Mouse (Mus musculus) left cerebral cortex, postnatal 4 days (tissue): ENCODE results near the gene Ift81. TPM values are rescaled to one million over a fixed set of nuclear protein-coding genes. Genes with fewer than 3 reads are reported as not detected.
A peak's percentile ranks its signal among the peaks of the same experiment; 100 is the strongest.
"Not testable (repeated sequence)": the region's sequence is repeated elsewhere in the genome, so short reads cannot be mapped to it uniquely, and the experiment has no call there.

Source experiments
- DNase-seq: peaks from one replicate; pipeline ENCODE4 v3.0.0-alpha.2; 2022
- intact Hi-C: fragments of 180-260 bp; cut with DNase I; formaldehyde crosslinking; loops from one replicate; pipeline ENCODE4 v1.15.1; 2025
- total RNA-seq, 2 experiments: library from RNA; stranded (reverse); gene quantifications; 2 replicates each; pipeline ENCODE4 v1.2.3; 2021

The Ift81 gene
- 10 to 100 TPM; 38.3 to 49.6 TPM for total RNA-seq

DNA sequence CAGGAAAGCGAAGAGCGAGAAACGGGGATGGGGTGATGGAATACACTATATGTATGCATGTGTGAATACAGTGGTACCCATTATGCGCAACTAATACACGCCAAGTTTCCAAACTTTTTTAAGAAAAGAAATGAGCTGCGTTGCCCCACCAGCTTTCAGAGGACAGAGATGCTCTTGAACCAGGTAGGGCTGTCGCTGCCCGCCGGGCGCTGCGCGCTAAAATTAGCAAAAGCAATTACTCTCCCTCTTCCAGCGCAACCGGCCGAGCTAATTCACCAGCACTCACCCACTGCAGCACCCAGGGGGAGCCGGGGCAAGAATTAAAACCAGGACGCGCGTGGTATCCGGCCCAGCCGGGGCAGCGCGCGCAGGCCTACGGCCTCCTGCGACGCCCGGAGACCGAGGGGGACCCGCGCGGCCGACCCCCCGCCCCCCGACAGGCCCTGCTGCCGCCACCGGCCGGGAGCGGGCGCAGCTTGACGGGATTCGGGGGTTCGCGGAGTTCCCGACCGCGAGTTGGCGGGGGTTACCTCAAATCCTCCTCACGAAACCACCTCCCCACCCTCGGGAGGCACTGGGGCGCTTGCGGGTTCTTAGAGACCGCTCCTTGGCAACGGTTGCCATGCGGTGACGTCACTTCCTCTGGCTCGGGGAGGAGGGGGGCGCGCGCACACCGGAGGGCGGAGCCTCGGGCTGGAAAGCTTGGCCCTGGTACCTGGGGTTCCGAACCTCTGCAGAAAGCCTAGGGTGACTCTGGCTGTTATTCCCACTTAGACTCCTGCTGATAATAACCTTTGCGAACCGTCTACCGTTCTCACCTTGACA is at the start of gene Ift81:
TSS of gene Ift81 (minus strand) at position 611 of the 825 bp plus-strand sequence.
- intact Hi-C loops = loop anchor here (10.0 kb wide), 1 partner anchor 69 kb away; no protein-coding TSS in a partner anchor

GRCm38 (mm10) chr5:122662501-122662900 is 48.2 kb upstream of the Ift81 start:
- intact Hi-C loops = no loop called here
- DNase-seq = no peak

More for the DNA sequence above, at the start of gene Ift81:
- peak; percentile 98 for DNase-seq

GRCm38 (mm10) chr5:122656808-122657207 is 42.5 kb upstream of the Ift81 start:
- DNase-seq = no peak
- intact Hi-C loops = no loop called here

GRCm38 (mm10) chr5:122654268-122654573 is 39.9 kb upstream of the Ift81 start:
- intact Hi-C loops = no loop called here

DNA sequence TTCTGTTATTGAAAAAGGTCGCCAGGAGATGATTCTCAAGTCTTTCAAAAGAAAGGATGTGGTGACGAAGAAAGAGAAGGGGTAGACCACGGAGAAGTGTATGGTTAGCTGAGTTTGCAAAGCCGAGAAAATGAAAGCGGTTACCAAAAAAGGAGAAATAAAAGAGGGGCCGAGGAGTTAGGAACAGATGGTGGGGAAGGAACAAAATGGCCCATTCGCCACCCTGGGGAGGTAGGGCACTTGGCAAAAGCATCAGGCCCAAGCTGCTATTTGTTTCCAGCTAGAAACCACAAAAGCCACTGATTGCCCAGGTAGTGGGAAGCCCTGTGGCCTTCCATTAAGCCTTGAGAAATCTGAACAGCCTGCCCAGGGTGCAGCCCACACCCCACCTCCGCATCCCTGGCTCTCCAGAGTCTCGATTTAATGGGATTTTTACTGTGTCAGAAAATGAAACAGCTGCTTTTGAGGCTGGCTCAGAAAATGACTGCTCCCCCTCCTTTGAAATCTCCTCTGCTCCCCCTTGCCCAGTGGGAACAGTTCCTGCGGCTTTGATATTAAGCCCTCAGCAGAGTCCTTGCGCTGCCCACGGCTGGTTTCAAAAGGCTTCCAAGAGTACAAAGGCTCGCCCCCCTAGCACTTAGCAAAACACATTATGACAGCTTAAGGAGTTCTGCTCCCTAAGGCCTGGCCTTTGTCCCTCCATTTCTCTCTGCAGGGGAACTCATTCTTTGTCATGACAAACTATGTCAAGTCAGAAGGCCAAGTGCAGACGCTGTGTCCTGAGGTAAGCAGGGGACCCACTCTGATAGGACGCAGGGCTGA is 39.3 kb upstream of the Ift81 start:
- DNase-seq = peak; percentile 65
- intact Hi-C loops = no loop called here

More at GRCm38 (mm10) chr5:122654268-122654573, 39.9 kb upstream of the Ift81 start:
- no peak for DNase-seq

- intact Hi-C loops = no loop called here
- no peak for DNase-seq
Measured at GRCm38 (mm10) chr5:122653112-122653445, 38.8 kb upstream of the Ift81 start.

- intact Hi-C loops = no loop called here
- no peak for DNase-seq
Measured at GRCm38 (mm10) chr5:122652506-122652905, 38.2 kb upstream of the Ift81 start.

GRCm38 (mm10) chr5:122650100-122650499 is 35.8 kb upstream of the Ift81 start:
- DNase-seq = no peak
- intact Hi-C loops = no loop called here

GRCm38 (mm10) chr5:122649264-122649663 is 34.9 kb upstream of the Ift81 start:
- DNase-seq = no peak
- intact Hi-C loops = no loop called here

DNA sequence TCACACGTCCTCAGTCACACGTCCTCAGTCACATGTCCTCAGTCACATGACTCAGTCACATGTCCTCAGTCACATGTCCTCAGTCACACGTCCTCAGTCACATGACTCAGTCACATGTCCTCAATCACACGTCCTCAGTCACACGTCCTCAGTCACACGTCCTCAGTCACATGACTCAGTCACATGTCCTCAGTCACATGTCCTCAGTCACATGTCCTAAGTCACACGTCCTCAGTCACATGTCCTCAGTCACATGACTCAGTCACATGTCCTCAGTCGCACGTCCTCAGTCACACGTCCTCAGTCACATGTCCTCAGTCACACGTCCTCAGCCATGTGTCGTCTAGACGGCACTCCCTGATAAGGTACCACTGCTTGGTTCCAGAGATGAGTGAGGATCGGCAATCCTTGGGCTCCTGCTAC is 33.6 kb upstream of the Ift81 start:
- DNase-seq, intact Hi-C loops: not testable (repeated sequence)

- intact Hi-C loops = no loop called here
- DNase-seq = peak; percentile 59
Measured at GRCm38 (mm10) chr5:122647256-122647924, 33.1 kb upstream of the Ift81 start.

- no peak for DNase-seq
Measured at GRCm38 (mm10) chr5:122646050-122646449, 31.7 kb upstream of the Ift81 start.

DNA sequence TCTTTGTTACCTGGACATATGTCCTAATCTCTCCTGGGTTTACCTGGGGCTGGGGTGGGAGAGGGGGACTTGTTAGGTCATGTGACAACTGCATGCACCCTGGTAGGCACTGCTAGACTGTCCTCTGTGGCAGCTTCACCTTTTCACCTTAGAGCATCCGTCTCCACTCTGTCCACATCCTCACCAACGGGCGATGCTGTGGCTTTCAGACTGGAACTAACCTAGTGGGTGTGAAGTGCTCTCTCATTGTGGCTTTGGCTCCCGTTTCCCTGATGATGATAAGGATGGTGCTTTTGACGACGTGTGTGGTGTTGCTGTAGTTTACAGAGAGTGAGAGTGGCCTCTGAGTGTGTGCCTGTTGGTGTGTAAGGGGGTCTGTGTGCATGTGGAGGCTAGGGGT is 31.0 kb upstream of the Ift81 start:
- DNase-seq = no peak
- intact Hi-C loops = no loop called here

More at GRCm38 (mm10) chr5:122646050-122646449, 31.7 kb upstream of the Ift81 start:
- intact Hi-C loops = no loop called here

- DNase-seq = no peak
- intact Hi-C loops = no loop called here
Measured at GRCm38 (mm10) chr5:122644111-122644607, 29.8 kb upstream of the Ift81 start.

GRCm38 (mm10) chr5:122643701-122644100 is 29.4 kb upstream of the Ift81 start, which contains the start of gene P2rx7:
P2rx7 (plus strand) TSS chr5:122643911.
- DNase-seq = peak; percentile 63
- intact Hi-C loops = no loop called here

- DNase-seq = no peak
- intact Hi-C loops = no loop called here
Measured at GRCm38 (mm10) chr5:122639986-122640385, 25.7 kb upstream of the Ift81 start.

GRCm38 (mm10) chr5:122639517-122639916 is 25.2 kb upstream of the Ift81 start:
- DNase-seq = no peak
- intact Hi-C loops = no loop called here

DNA sequence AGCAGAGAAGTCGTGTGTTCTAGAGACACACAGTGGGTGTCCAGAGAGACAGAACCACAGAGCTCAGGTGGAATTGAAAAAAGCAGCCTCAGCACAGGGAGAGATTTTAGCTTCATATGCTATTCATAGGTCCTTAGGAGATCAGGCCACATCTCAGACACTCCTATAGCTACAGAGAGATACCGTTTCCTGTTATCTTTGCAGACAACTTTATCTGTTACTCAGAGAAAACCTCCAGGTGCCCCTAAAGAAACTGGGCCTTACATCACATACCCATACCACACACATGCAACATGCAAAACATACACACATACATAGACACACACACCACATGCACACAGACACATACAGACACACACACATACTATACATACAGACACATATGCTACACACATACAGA is 24.0 kb upstream of the Ift81 start:
- no peak for DNase-seq
- intact Hi-C loops = no loop called here

- intact Hi-C loops = no loop called here
- DNase-seq = no peak
Measured at GRCm38 (mm10) chr5:122636958-122637357, 22.6 kb upstream of the Ift81 start.

GRCm38 (mm10) chr5:122636308-122636707 is 22.0 kb upstream of the Ift81 start:
- intact Hi-C loops = no loop called here
- DNase-seq = no peak

GRCm38 (mm10) chr5:122635228-122635627 is 20.9 kb upstream of the Ift81 start:
- intact Hi-C loops = no loop called here
- no peak for DNase-seq
